Mouse (Mus musculus): ENCODE measurements at regions not wholly inside any gene's neighbourhood (a gene's known extent, or its start where the extent isn't known, plus 50 kb on each side); places are given as distances from the start of the nearest gene placed in this dataset.

GRCm38 (mm10) chr6:78599751-78600150 is 131.1 kb upstream of the Reg3g start:
- DNase-seq (ENCODE audit: low read depth, low spot score), result no peak

GRCm38 (mm10) chr6:78570000-78570597 is 101.4 kb upstream of the Reg3g start:
- no peak for DNase-seq (ENCODE audit: low read depth, low spot score)

GRCm38 (mm10) chr6:78553008-78553698 is 84.5 kb upstream of the Reg3g start:
- DNase-seq (ENCODE audit: low read depth, low spot score), result no peak

- DNase-seq (ENCODE audit: low read depth, low spot score), result no peak
Observed at GRCm38 (mm10) chr6:78552353-78552698, 83.7 kb upstream of the Reg3g start.

GRCm38 (mm10) chr6:78551666-78552352 is 83.1 kb upstream of the Reg3g start:
- no peak for DNase-seq (ENCODE audit: low read depth, low spot score)

- no peak for DNase-seq (ENCODE audit: low read depth, low spot score)
Observed at GRCm38 (mm10) chr6:78548476-78548875, 79.8 kb upstream of the Reg3g start.

- no peak for DNase-seq (ENCODE audit: low read depth, low spot score)
Observed at GRCm38 (mm10) chr6:78547721-78548120, 79.0 kb upstream of the Reg3g start.

GRCm38 (mm10) chr6:78544238-78544637 is 75.6 kb upstream of the Reg3g start:
- DNase-seq (ENCODE audit: low read depth, low spot score), result peak; percentile 23

GRCm38 (mm10) chr6:78537476-78537875 is 68.8 kb upstream of the Reg3g start:
- no peak for DNase-seq (ENCODE audit: low read depth, low spot score)

GRCm38 (mm10) chr6:78526986-78527762 is 58.5 kb upstream of the Reg3g start:
- DNase-seq (ENCODE audit: low read depth, low spot score), result no peak
